Mouse (Mus musculus) neural tube, embryonic 11.5 days (tissue): ENCODE results near the gene Pla2g6. TPM values are rescaled to one million over a fixed set of nuclear protein-coding genes. Genes with fewer than 3 reads are reported as not detected.

Source experiments
- ATAC-seq: fragments of 200-750 bp; cut with Nextera tagmentation; 2 replicates; pipeline ENCODE4 v1.8.0; 2017; ENCODE audit warnings: moderate number of reproducible peaks, mild to moderate bottlenecking, moderate TSS enrichment, moderate library complexity; ENCODE audit not compliant: insufficient read depth, low FRiP score, low TSS enrichment
- DNase-seq: peaks from one replicate; pipeline ENCODE4 v3.0.0-alpha.2; 2015; ENCODE audit warnings: low spot score
- H3K27ac ChIP-seq: fragments of 300-500 bp; sonication (generic); 2 replicates; pipeline ENCODE4 v1.5.1; 2014; ENCODE audit warnings: low read depth, mild to moderate bottlenecking, low read length
- H3K27me3 ChIP-seq: fragments of 300-500 bp; sonication (generic); 2 replicates; pipeline ENCODE4 v1.6.1; 2014; ENCODE audit warnings: mild to moderate bottlenecking, low read length, mixed read lengths; ENCODE audit not compliant: control insufficient read depth, insufficient read depth
- H3K36me3 ChIP-seq: fragments of 300-500 bp; sonication (generic); 2 replicates; pipeline ENCODE4 v1.6.1; 2014; ENCODE audit warnings: mild to moderate bottlenecking, low read length, moderate library complexity, mixed read lengths; ENCODE audit not compliant: control insufficient read depth, insufficient read depth
- H3K4me1 ChIP-seq: fragments of 300-500 bp; sonication (generic); 2 replicates; pipeline ENCODE4 v1.6.1; 2014; ENCODE audit warnings: low read length, mixed read lengths; ENCODE audit not compliant: control insufficient read depth, insufficient read depth
- H3K4me2 ChIP-seq: fragments of 300-500 bp; sonication (generic); 2 replicates; pipeline ENCODE4 v1.6.1; 2014; ENCODE audit warnings: low read depth, mild to moderate bottlenecking, moderate library complexity
- H3K4me3 ChIP-seq: fragments of 300-500 bp; sonication (generic); 2 replicates; pipeline ENCODE4 v1.5.1; 2014; ENCODE audit warnings: low read depth, low read length
- H3K9ac ChIP-seq: fragments of 300-500 bp; sonication (generic); 2 replicates; pipeline ENCODE4 v1.6.1; 2014; ENCODE audit warnings: mild to moderate bottlenecking, low read length
- H3K9me3 ChIP-seq: fragments of 300-500 bp; sonication (generic); 2 replicates; pipeline ENCODE4 v1.6.1; 2016; ENCODE audit warnings: low read length; ENCODE audit not compliant: control insufficient read depth
- WGBS: fragments of 180-500 bp; shearing (Covaris S2); extraction: QIAGEN DNeasy Blood & Tissue Kit; methylation state at CpG from one replicate; pipeline ENCODE4 v1.1.7; 2014; 5-methylcytosine and 5-hydroxymethylcytosine counted together
- polyA plus RNA-seq: library from polyadenylated mRNA; unstranded; fragments of >200 nt; fragmentation: Nextera tagmentation; extraction: Ambion mirVana; gene quantifications from 2 replicates; pipeline ENCODE4 v1.2.1, GENCODE M21; 2014

The Pla2g6 gene
- polyA plus RNA-seq, 1 experiment from 2014 or later: 21.9 TPM

- WGBS: 25% methylated on average over 1 of the region's 1 CpGs
- no peak overlapping the region for H3K27ac ChIP-seq
Observed at GRCm38 (mm10) chr15:79268521-79268920, 59.7 kb downstream of the Pla2g6 start.

GRCm38 (mm10) chr15:79265384-79265783, 62.8 kb downstream of the Pla2g6 start:
- Histone ChIP-seq H3K27ac (no peak overlapping the region), H3K4me1 (peaks cover 9% of the 10 kb centered on the region; the same call in 1 of the 2 replicates), H3K27me3 (peaks cover 24% of the 10 kb centered on the region), H3K36me3 (no peaks in the 10 kb centered on the region), H3K4me2 (no peak overlapping the region), H3K9ac (no peak overlapping the region), H3K9me3 (no peaks in the 10 kb centered on the region), H3K4me3 (no peak overlapping the region)
- ATAC-seq: no peak
- 78% methylated on average over 4 of the region's 4 CpGs for WGBS
- no peak for DNase-seq

More at GRCm38 (mm10) chr15:79268521-79268920, 59.7 kb downstream of the Pla2g6 start:
- no peak for ATAC-seq
- DNase-seq: no peak
- no peak overlapping the region for H3K4me2 ChIP-seq
- peaks cover 5% of the 10 kb centered on the region; the same call in 1 of the 2 replicates for H3K4me1 ChIP-seq
- no peak overlapping the region for H3K4me3 ChIP-seq
- H3K9me3 ChIP-seq: no peaks in the 10 kb centered on the region
- no peaks in the 10 kb centered on the region for H3K36me3 ChIP-seq
- H3K27me3 ChIP-seq: no peaks in the 10 kb centered on the region
- no peak overlapping the region for H3K9ac ChIP-seq

- H3K4me3 ChIP-seq: no peak overlapping the region
- no peaks in the 10 kb centered on the region for H3K9me3 ChIP-seq
- DNase-seq (no peak), ATAC-seq (no peak)
- no peak overlapping the region for H3K9ac ChIP-seq
- peaks cover 7% of the 10 kb centered on the region; the same call in 1 of the 2 replicates for H3K4me1 ChIP-seq
- 93% methylated on average over 6 of the region's 6 CpGs for WGBS
- H3K27ac ChIP-seq: no peak overlapping the region
- H3K36me3 ChIP-seq: no peaks in the 10 kb centered on the region
- H3K27me3 ChIP-seq: peaks cover 39% of the 10 kb centered on the region
- H3K4me2 ChIP-seq: no peak overlapping the region
Observed at GRCm38 (mm10) chr15:79263726-79264125, 64.5 kb downstream of the Pla2g6 start.

GRCm38 (mm10) chr15:79262786-79263309, 65.3 kb downstream of the Pla2g6 start:
- Histone ChIP-seq H3K4me1 (peaks cover 7% of the 10 kb centered on the region; the same call in 1 of the 2 replicates), H3K9me3 (no peaks in the 10 kb centered on the region), H3K36me3 (no peaks in the 10 kb centered on the region), H3K4me2 (no peak overlapping the region), H3K27me3 (peaks cover 41% of the 10 kb centered on the region), H3K4me3 (no peak overlapping the region), H3K27ac (no peak overlapping the region), H3K9ac (no peak overlapping the region)
- ATAC-seq (no peak), DNase-seq (no peak)
- 87% methylated on average over 3 of the region's 3 CpGs for WGBS

GRCm38 (mm10) chr15:79262375-79262774, 65.8 kb downstream of the Pla2g6 start:
- ATAC-seq (no peak), DNase-seq (peak; percentile 62)
- H3K4me1 ChIP-seq: peaks cover 7% of the 10 kb centered on the region; the same call in 1 of the 2 replicates
- peaks cover 41% of the 10 kb centered on the region for H3K27me3 ChIP-seq
- 23% methylated on average over 13 of the region's 13 CpGs for WGBS
- H3K27ac ChIP-seq: no peak overlapping the region
- H3K9me3 ChIP-seq: no peaks in the 10 kb centered on the region
- no peaks in the 10 kb centered on the region for H3K36me3 ChIP-seq
- no peak overlapping the region; the same call in 1 of the 2 replicates for H3K4me2 ChIP-seq
- no peak overlapping the region for H3K9ac ChIP-seq
- no peak overlapping the region for H3K4me3 ChIP-seq

GRCm38 (mm10) chr15:79261757-79262156, 66.4 kb downstream of the Pla2g6 start:
- Histone ChIP-seq H3K4me2 (peak overlapping the region; percentile 100), H3K9ac (peak overlapping the region; percentile 57), H3K9me3 (no peaks in the 10 kb centered on the region), H3K4me3 (peak overlapping the region; percentile 58), H3K4me1 (peaks cover 7% of the 10 kb centered on the region; the same call in 1 of the 2 replicates), H3K36me3 (no peaks in the 10 kb centered on the region), H3K27ac (no peak overlapping the region), H3K27me3 (peaks cover 41% of the 10 kb centered on the region)
- 0% methylated on average over 21 of the region's 28 CpGs for WGBS
- peak; percentile 31; the same call in 1 of the 2 replicates for ATAC-seq
- DNase-seq: peak; percentile 38

- WGBS: under 1% methylated on average over 42 of the region's 62 CpGs
- peaks cover 41% of the 10 kb centered on the region for H3K27me3 ChIP-seq
- DNase-seq (peak; percentile 64), ATAC-seq (peak; percentile 55)
- H3K36me3 ChIP-seq: no peaks in the 10 kb centered on the region
- peak overlapping the region; percentile 58 for H3K4me3 ChIP-seq
- H3K4me1 ChIP-seq: peaks cover 7% of the 10 kb centered on the region; the same call in 1 of the 2 replicates
- H3K9ac ChIP-seq: peak overlapping the region; percentile 57
- H3K27ac ChIP-seq: no peak overlapping the region
- H3K9me3 ChIP-seq: no peaks in the 10 kb centered on the region
- H3K4me2 ChIP-seq: peak overlapping the region; percentile 100
Observed at GRCm38 (mm10) chr15:79261095-79261725, 67.0 kb downstream of the Pla2g6 start.

- no peak for ATAC-seq
- no peaks in the 10 kb centered on the region for H3K36me3 ChIP-seq
- 28% methylated on average over 17 of the region's 17 CpGs for WGBS
Observed at GRCm38 (mm10) chr15:79258521-79258920, 69.7 kb downstream of the Pla2g6 start.

GRCm38 (mm10) chr15:79254661-79255060, 73.5 kb downstream of the Pla2g6 start, which contains the start of gene Slc16a8:
Gene Slc16a8 (minus strand): TSS chr15:79254761.
- Histone ChIP-seq H3K9me3 (no peaks in the 10 kb centered on the region), H3K36me3 (no peaks in the 10 kb centered on the region), H3K4me2 (no peak within 1 kb of the TSS), H3K4me3 (no peak within 1 kb of the TSS), H3K9ac (no peak within 1 kb of the TSS), H3K27me3 (peaks cover 43% of the 10 kb centered on the region), H3K4me1 (peaks cover 3% of the 10 kb centered on the region; the same call in 1 of the 2 replicates), H3K27ac (no peak within 1 kb of the TSS)
- DNase-seq (no peak), ATAC-seq (no peak)
- WGBS: 32% methylated on average over 3 of the region's 3 CpGs

More at GRCm38 (mm10) chr15:79258521-79258920, 69.7 kb downstream of the Pla2g6 start:
- Histone ChIP-seq H3K9ac (no peak overlapping the region), H3K4me2 (no peak overlapping the region), H3K9me3 (no peaks in the 10 kb centered on the region), H3K4me3 (no peak overlapping the region), H3K27ac (no peak overlapping the region), H3K27me3 (peaks cover 44% of the 10 kb centered on the region), H3K4me1 (peaks cover 7% of the 10 kb centered on the region; the same call in 1 of the 2 replicates)
- DNase-seq: no peak
